Comparison of ENCODE assay signal across 8 mouse cellular contexts in the genomic region with DNA sequence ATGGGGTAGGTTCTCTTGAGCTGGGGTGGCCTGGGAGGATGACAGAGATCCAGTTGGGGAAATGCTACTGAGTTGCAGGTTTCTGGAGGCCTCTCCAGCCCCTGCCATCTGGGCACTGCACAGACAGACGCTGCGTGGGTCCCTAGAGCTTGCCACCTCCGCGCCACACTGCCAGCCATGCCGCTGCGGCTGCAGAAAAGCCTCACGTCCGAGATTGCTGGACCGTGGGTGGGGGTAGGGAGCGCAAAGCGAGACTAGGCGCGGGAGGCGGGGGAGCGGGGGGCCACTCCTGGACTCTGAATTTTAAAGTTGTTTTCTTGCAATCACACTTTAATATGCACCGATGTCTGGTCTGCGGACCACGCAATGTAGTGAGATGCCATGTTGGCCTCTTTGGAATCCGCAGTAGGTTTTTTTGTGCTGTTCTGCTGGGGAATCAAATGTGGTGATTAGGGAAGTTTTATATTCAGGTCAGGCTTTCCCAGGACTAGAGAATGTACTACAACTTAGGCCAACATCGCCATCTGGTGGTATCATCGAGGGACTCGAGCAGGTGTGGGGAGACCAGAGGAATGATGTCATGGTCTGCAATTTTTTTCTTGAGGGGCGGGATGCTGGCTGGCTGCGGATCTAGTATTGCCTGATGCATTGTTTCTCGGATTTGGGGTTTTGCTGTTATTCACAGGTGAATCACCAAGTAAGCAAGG. TPM values are rescaled to one million over a fixed set of nuclear protein-coding genes. Genes with fewer than 3 reads are reported as not detected.
DNase-seq lines count a peak whose midpoint lies in the region; ATAC-seq and TF ChIP-seq lines count a peak whose summit lies in the region.

No protein-coding gene starts in this region.

- peak; percentile 86 for TF ChIP-seq CTCF in bone marrow, adult 2 months (IDR thresholded peaks at IDR 0.05; ENCODE audit: control insufficient read depth, insufficient read depth, low read length)
- TF ChIP-seq CTCF in midbrain, postnatal 0 days (IDR thresholded peaks at IDR 0.05), result peak; percentile 95

- H3K4me3 ChIP-seq in bone marrow, adult 2 months (replicated peaks; ENCODE audit: control insufficient read depth, low read depth, low read length), result no peak overlapping the region
- peak overlapping the region; percentile 35 for H3K4me3 ChIP-seq in embryonic facial prominence, embryonic 15.5 days (replicated peaks)
- H3K4me3 ChIP-seq in heart, embryonic 11.5 days (ENCODE audit: low read depth, low read length), result peak overlapping the region; percentile 45
- H3K4me3 ChIP-seq in kidney, embryonic 15.5 days (replicated peaks), result peak overlapping the region; percentile 46
- peak overlapping the region; percentile 37 for H3K4me3 ChIP-seq in limb, embryonic 15.5 days
- peak overlapping the region; percentile 27 for H3K4me3 ChIP-seq in midbrain, postnatal 0 days (ENCODE audit: low read depth, low read length)

- H3K36me3 ChIP-seq in embryonic facial prominence, embryonic 15.5 days, result no peaks in the 10 kb centered on the region
- H3K36me3 ChIP-seq in heart, embryonic 11.5 days (ENCODE audit: control insufficient read depth, insufficient read depth, low read length), result no peaks in the 10 kb centered on the region
- H3K36me3 ChIP-seq in kidney, embryonic 15.5 days, result no peaks in the 10 kb centered on the region
- no peaks in the 10 kb centered on the region for H3K36me3 ChIP-seq in limb, embryonic 15.5 days
- no peaks in the 10 kb centered on the region for H3K36me3 ChIP-seq in midbrain, postnatal 0 days (ENCODE audit: insufficient read depth, low read length)

- peak overlapping the region; percentile 18; the same call in 1 of the 2 replicates for H3K9ac ChIP-seq in embryonic facial prominence, embryonic 15.5 days
- H3K9ac ChIP-seq in heart, embryonic 11.5 days (ENCODE audit: low read depth, low read length), result peak overlapping the region; percentile 69
- H3K9ac ChIP-seq in kidney, embryonic 15.5 days, result peak overlapping the region; percentile 49
- H3K9ac ChIP-seq in limb, embryonic 15.5 days, result peak overlapping the region; percentile 17; the same call in 1 of the 2 replicates
- peak overlapping the region; percentile 59 for H3K9ac ChIP-seq in midbrain, postnatal 0 days (replicated peaks; ENCODE audit: low read length, poor library complexity, severe bottlenecking)

- H3K4me2 ChIP-seq in embryonic facial prominence, embryonic 15.5 days (replicated peaks), result peak overlapping the region; percentile 73
- H3K4me2 ChIP-seq in heart, embryonic 11.5 days, result peak overlapping the region; percentile 87
- H3K4me2 ChIP-seq in kidney, embryonic 15.5 days, result peak overlapping the region; percentile 87
- peak overlapping the region; percentile 76 for H3K4me2 ChIP-seq in limb, embryonic 15.5 days
- H3K4me2 ChIP-seq in midbrain, postnatal 0 days (ENCODE audit: low read depth, low read length, poor library complexity, severe bottlenecking), result peak overlapping the region; percentile 63

- no peak for TF ChIP-seq POLR2A in bone marrow, adult 2 months (IDR thresholded peaks at IDR 0.05; ENCODE audit: borderline replicate concordance, control insufficient read depth, low read depth, low read length)

- peak; percentile 92 for ATAC-seq in embryonic facial prominence, embryonic 15.5 days (ENCODE audit: insufficient number of reproducible peaks, low FRiP score, low TSS enrichment, low read depth)
- ATAC-seq in heart, embryonic 11.5 days (replicated peaks; ENCODE audit: insufficient number of reproducible peaks, low FRiP score, low TSS enrichment), result peak; percentile 83
- peak; percentile 96 for ATAC-seq in kidney, embryonic 15.5 days (replicated peaks; ENCODE audit: low FRiP score)
- peak; percentile 86 for ATAC-seq in limb, embryonic 15.5 days (ENCODE audit: insufficient number of reproducible peaks, low FRiP score, low TSS enrichment, low read depth)
- peak; percentile 97 for ATAC-seq in midbrain, postnatal 0 days (ENCODE audit: low FRiP score)

- H3K4me1 ChIP-seq in bone marrow, adult 2 months (ENCODE audit: control insufficient read depth, insufficient read depth, low read length), result no peaks in the 10 kb centered on the region
- peaks cover 13% of the 10 kb centered on the region for H3K4me1 ChIP-seq in embryonic facial prominence, embryonic 15.5 days
- peaks cover 8% of the 10 kb centered on the region; the same call in 1 of the 2 replicates for H3K4me1 ChIP-seq in heart, embryonic 11.5 days (ENCODE audit: control insufficient read depth, insufficient read depth, low read length)
- H3K4me1 ChIP-seq in kidney, embryonic 15.5 days, result peaks cover 9% of the 10 kb centered on the region
- H3K4me1 ChIP-seq in limb, embryonic 15.5 days, result peaks cover 17% of the 10 kb centered on the region
- peaks cover 13% of the 10 kb centered on the region for H3K4me1 ChIP-seq in midbrain, postnatal 0 days (ENCODE audit: insufficient read depth, low read length)

- H3K27ac ChIP-seq in bone marrow, adult 2 months (ENCODE audit: control insufficient read depth, insufficient read depth, low read depth, low read length, poor library complexity), result no peak overlapping the region
- H3K27ac ChIP-seq in embryonic facial prominence, embryonic 15.5 days (replicated peaks), result no peak overlapping the region
- no peak overlapping the region for H3K27ac ChIP-seq in heart, embryonic 11.5 days (ENCODE audit: low read depth, low read length)
- no peak overlapping the region for H3K27ac ChIP-seq in kidney, embryonic 15.5 days
- no peak overlapping the region for H3K27ac ChIP-seq in limb, embryonic 15.5 days
- H3K27ac ChIP-seq in midbrain, postnatal 0 days (ENCODE audit: low read depth, low read length), result peak overlapping the region; percentile 81

- no peaks in the 10 kb centered on the region for H3K9me3 ChIP-seq in embryonic facial prominence, embryonic 15.5 days (replicated peaks)
- H3K9me3 ChIP-seq in heart, embryonic 11.5 days (replicated peaks; ENCODE audit: control insufficient read depth, low read length), result no peaks in the 10 kb centered on the region
- H3K9me3 ChIP-seq in kidney, embryonic 15.5 days (replicated peaks), result no peaks in the 10 kb centered on the region
- no peaks in the 10 kb centered on the region for H3K9me3 ChIP-seq in limb, embryonic 15.5 days
- H3K9me3 ChIP-seq in midbrain, postnatal 0 days (ENCODE audit: low read length), result no peaks in the 10 kb centered on the region

- peak; percentile 73 for DNase-seq in A20 (ENCODE audit: low read depth, low spot score)
- DNase-seq in midbrain, postnatal 0 days (ENCODE audit: low spot score), result peak; percentile 98
- peak; percentile 38 to 79 for DNase-seq in spleen, postnatal 10 days (ENCODE audit: low spot score in 2 of 2)

- peaks cover 7% of the 10 kb centered on the region; the same call in 1 of the 2 replicates for H3K27me3 ChIP-seq in embryonic facial prominence, embryonic 15.5 days
- H3K27me3 ChIP-seq in heart, embryonic 11.5 days (ENCODE audit: control insufficient read depth, insufficient read depth, low read length), result peaks cover 8% of the 10 kb centered on the region
- peaks cover 33% of the 10 kb centered on the region for H3K27me3 ChIP-seq in kidney, embryonic 15.5 days
- H3K27me3 ChIP-seq in limb, embryonic 15.5 days, result no peaks in the 10 kb centered on the region
- no peaks in the 10 kb centered on the region for H3K27me3 ChIP-seq in midbrain, postnatal 0 days (ENCODE audit: insufficient read depth, low read length)

- WGBS in bone marrow, adult 2 months, result 14% methylated on average over 25 of the region's 25 CpGs
- 3% methylated on average over 25 of the region's 25 CpGs for WGBS in embryonic facial prominence, embryonic 15.5 days
- WGBS in heart, embryonic 11.5 days (ENCODE audit: insufficient replicate concordance), result 3% methylated on average over 25 of the region's 25 CpGs
- WGBS in kidney, embryonic 15.5 days, result 2% methylated on average over 25 of the region's 25 CpGs
- WGBS in limb, embryonic 15.5 days, result under 1% methylated on average over 25 of the region's 25 CpGs
- 1% methylated on average over 25 of the region's 25 CpGs for WGBS in midbrain, postnatal 0 days

RNA-seq across cellular contexts. Expression of a gene that starts 32.6 kb away (rescaled TPM):
- polyA plus RNA-seq in bone marrow, adult 2 months (2011; ENCODE audit: insufficient read depth, insufficient read length, low replicate concordance, missing spikeins), result 10.7 and 18.8 TPM in 2 replicates
- polyA plus RNA-seq in embryonic facial prominence, embryonic 15.5 days (2015; fragmentation: Nextera tagmentation; extraction: Ambion mirVana), result 12.2 and 13.0 TPM in 2 replicates
- 2.5 and 2.7 TPM in 2 replicates for polyA plus RNA-seq in heart, embryonic 11.5 days (2014; fragmentation: Nextera tagmentation; extraction: Ambion mirVana)
- 5.4 and 6.9 TPM in 2 replicates for polyA plus RNA-seq in kidney, embryonic 15.5 days (2015; fragmentation: Nextera tagmentation; extraction: Ambion mirVana)
- 15.3 and 17.8 TPM in 2 replicates for polyA plus RNA-seq in limb, embryonic 15.5 days (2015; fragmentation: Nextera tagmentation; extraction: Ambion mirVana)
- total RNA-seq in midbrain, postnatal 0 days (2014; rRNA removed), result 6.5 and 11.5 TPM in 2 replicates
- 10.2 and 11.0 TPM in 2 replicates for polyA plus RNA-seq in midbrain, postnatal 0 days (2015; fragmentation: Nextera tagmentation; extraction: Ambion mirVana)

Comparison
In these comparisons a context has a peak if more than half of its experiments do, and no peak if none do; other contexts are left out.
1. H3K9ac ChIP-seq: peak in every context shown above with its lines; median percentile 69 in heart, embryonic 11.5 days; 59 in midbrain, postnatal 0 days; 49 in kidney, embryonic 15.5 days; 18 in embryonic facial prominence, embryonic 15.5 days; 17 in limb, embryonic 15.5 days.